Mouse (Mus musculus): ENCODE results near the gene Axdnd1.

DNA sequence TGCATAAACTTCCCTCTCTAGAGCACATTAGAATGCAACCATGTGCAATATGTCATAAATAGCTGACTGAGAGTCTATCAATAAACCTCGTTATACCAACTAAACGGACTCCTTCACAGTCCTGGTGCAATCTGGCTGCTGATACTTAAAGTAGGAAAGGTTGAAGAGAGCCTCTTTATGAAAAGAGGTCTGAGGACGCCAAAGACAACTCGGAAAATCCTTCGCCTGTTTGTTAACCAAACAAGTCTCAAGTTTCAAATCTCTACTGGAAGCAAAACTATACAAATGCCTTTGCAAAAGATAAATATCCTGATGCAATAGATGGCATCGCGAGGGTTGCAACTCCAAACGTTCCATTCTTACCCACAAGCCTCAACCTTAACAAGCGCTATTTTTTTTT is 44.0 kb upstream of the Axdnd1 start:
- TF ChIP-seq POU5F1 (IDR thresholded peaks at IDR 0.05; ENCODE audit: borderline replicate concordance, low read length) (no peak), CTCF (conservative IDR thresholded peaks at IDR 0.05; ENCODE audit: low read length) (no peak), NANOG (IDR thresholded peaks at IDR 0.05; ENCODE audit: borderline replicate concordance, low read length) (no peak)
